1 mouse cellular context compared by ENCODE assay signal in genomic region chr1:138579207-138579606, GRCm38 (mm10).
TF ChIP-seq lines count a peak whose summit lies in the region.

No protein-coding gene starts in this region.

TF ChIP-seq in CH12.LX, 34 proteins besides CTCF, POLR2A, EP300 and RAD21 (continued from another document):
- TF ChIP-seq SIN3A (IDR thresholded peaks at IDR 0.05; ENCODE audit: low read length) (0 out of 2 replicates have a peak, but pooled peaks have one; percentile 23), TBP (conservative IDR thresholded peaks at IDR 0.05; ENCODE audit: low read depth, low read length) (no peak), KAT2A (IDR thresholded peaks at IDR 0.05; ENCODE audit: insufficient replicate concordance, low read length) (no peak)
TF ChIP-seq in CH12.LX: peak in this region for 2.
